Mouse (Mus musculus) forebrain, postnatal 0 days (tissue): ENCODE measurements around the gene Atp13a5. TPM values are rescaled to one million over a fixed set of nuclear protein-coding genes. Genes with fewer than 3 reads are reported as not detected.

Experiments used
- ATAC-seq: fragments of 200-750 bp; cut with Nextera tagmentation; 2 replicates; pipeline ENCODE4 v1.8.0; 2017; ENCODE audit warnings: mild to moderate bottlenecking, moderate library complexity
- DNase-seq: peaks from one replicate; pipeline ENCODE4 v3.0.0-alpha.2; 2015
- H3K27ac ChIP-seq: fragments of 300-500 bp; sonication (generic); 2 replicates; pipeline ENCODE4 v1.5.1; 2014; ENCODE audit warnings: low read depth, mild to moderate bottlenecking, antibody characterized with exemption, low read length, moderate library complexity, mixed read lengths
- H3K27me3 ChIP-seq: fragments of 300-500 bp; sonication (generic); 2 replicates; pipeline ENCODE4 v1.6.1; 2014; ENCODE audit warnings: mild to moderate bottlenecking, low read length, mixed read lengths; ENCODE audit not compliant: insufficient read depth
- H3K36me3 ChIP-seq: fragments of 300-500 bp; sonication (generic); 2 replicates; pipeline ENCODE4 v1.6.1; 2014; ENCODE audit warnings: mild to moderate bottlenecking, moderate library complexity; ENCODE audit not compliant: insufficient read depth
- H3K4me1 ChIP-seq: fragments of 300-500 bp; sonication (generic); 2 replicates; pipeline ENCODE4 v1.6.1; 2014; ENCODE audit warnings: antibody characterized with exemption; ENCODE audit not compliant: insufficient read depth
- H3K4me2 ChIP-seq: fragments of 300-500 bp; sonication (generic); 2 replicates; pipeline ENCODE4 v1.6.1; 2014; ENCODE audit warnings: low read depth, mild to moderate bottlenecking, moderate library complexity
- H3K4me3 ChIP-seq: fragments of 300-500 bp; sonication (generic); 2 replicates; pipeline ENCODE4 v1.5.1; 2014; ENCODE audit warnings: low read depth, low read length, mixed read lengths
- H3K9ac ChIP-seq: fragments of 300-500 bp; sonication (generic); 2 replicates; pipeline ENCODE4 v1.6.1; 2014; ENCODE audit warnings: mild to moderate bottlenecking
- H3K9me3 ChIP-seq: fragments of 300-500 bp; sonication (generic); 2 replicates; pipeline ENCODE4 v1.6.1; 2016; ENCODE audit warnings: low read length
- CTCF ChIP-seq: sonication (generic); IDR thresholded peaks from 2 replicates; pipeline ENCODE4 v1.5.1; 2016; ENCODE audit warnings: antibody characterized with exemption, control low read depth, low read depth
- whole genome bisulfite sequencing: fragments of 180-500 bp; shearing (Covaris S2); extraction: QIAGEN DNeasy Blood & Tissue Kit; methylation state at CpG from one replicate; pipeline ENCODE4 v1.1.7; 2014; 5-methylcytosine and 5-hydroxymethylcytosine counted together
- polyA plus RNA-seq: library from polyadenylated mRNA; unstranded; fragments of >200 nt; fragmentation: Nextera tagmentation; extraction: Ambion mirVana; gene quantifications from 2 replicates; pipeline ENCODE4 v1.2.1, GENCODE M21; 2015
- total RNA-seq: library from RNA; depleted of rRNA; stranded (reverse); fragments of >200 nt; gene quantifications from 2 replicates; pipeline ENCODE4 v1.2.3, GENCODE M21; 2014

Atp13a5 gene
- total and polyA plus RNA-seq, 2 experiments from 2014 or later: 3.3 to 5.3 TPM

DNA sequence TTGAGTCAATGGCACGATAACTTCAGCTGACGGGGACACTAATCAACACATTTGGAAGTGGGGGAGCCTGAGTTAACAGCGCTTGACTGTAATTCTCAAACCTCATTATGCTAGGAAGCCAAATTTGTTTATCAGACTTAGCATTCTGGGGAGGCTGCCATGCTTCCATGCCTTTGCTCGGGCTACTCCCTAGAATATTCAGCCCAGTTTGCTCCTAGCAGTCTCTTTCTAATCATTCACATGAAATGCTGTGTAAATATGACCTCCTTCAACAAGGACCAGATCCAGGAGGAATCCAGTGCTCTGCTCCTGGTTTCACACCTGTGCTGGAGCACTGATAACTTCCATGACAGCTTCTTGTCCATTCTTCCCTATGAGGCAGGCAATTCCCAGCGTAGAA is 47.6 kb downstream of the Atp13a5 start:
- no peak overlapping the region for H3K4me2 ChIP-seq
- peak overlapping the region; percentile 64 for H3K27ac ChIP-seq
- no peak overlapping the region for H3K9ac ChIP-seq
- H3K36me3 ChIP-seq: no peaks in the 10 kb centered on the region
- peaks cover 13% of the 10 kb centered on the region for H3K4me1 ChIP-seq
- DNase-seq (no peak), ATAC-seq (peak; percentile 63)
- H3K4me3 ChIP-seq: no peak overlapping the region
- H3K27me3 ChIP-seq: no peaks in the 10 kb centered on the region
- WGBS: 44% methylated on average over 5 of the region's 5 CpGs
- no peaks in the 10 kb centered on the region for H3K9me3 ChIP-seq
- no peak for TF ChIP-seq CTCF

DNA sequence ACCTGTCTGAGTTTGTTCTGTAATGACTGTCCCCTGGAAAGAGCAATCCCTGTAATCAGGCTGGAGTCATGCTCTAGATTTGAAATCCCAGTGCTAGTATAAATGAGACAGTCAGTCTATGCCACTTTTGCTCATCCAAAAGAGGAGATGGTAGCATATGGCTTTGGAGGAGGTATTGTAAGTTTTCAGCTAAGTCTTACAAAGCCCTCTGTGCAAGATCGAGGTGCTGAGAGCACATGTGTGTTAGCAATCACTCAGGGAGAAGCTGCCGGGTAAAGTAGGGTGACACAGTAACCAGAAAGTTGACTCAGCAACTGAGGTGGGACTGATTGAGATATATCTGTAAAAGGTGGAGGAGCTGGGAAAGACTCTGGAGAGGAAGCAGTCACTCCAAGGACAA is 49.3 kb downstream of the Atp13a5 start:
- TF ChIP-seq CTCF: no peak
- 88% methylated on average over 2 of the region's 2 CpGs for WGBS
- H3K36me3 ChIP-seq: no peaks in the 10 kb centered on the region
- H3K9ac ChIP-seq: no peak overlapping the region
- no peak overlapping the region for H3K27ac ChIP-seq
- H3K9me3 ChIP-seq: no peaks in the 10 kb centered on the region
- ATAC-seq: no peak
- no peak overlapping the region for H3K4me3 ChIP-seq
- no peak for DNase-seq
- no peaks in the 10 kb centered on the region for H3K27me3 ChIP-seq
- peaks cover 13% of the 10 kb centered on the region for H3K4me1 ChIP-seq
- no peak overlapping the region for H3K4me2 ChIP-seq

DNA sequence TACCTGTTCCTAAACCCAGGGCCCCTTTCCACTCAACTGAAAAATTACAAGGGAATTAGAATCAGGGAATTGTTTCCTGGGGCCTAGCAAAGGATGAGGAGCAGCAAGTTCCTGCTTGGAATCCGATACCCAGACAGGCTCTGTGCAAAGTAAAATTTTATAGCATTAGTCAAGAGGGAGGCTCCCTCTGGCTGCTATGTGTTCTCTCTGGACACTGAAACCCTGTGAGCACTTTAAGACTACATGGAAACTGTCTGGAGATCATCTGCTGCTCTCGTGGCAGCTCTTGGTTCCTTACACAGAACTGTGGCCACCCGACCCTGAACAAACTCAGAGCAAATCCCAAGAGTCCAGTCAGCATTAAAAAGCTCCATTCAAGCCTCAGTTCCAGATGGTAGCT is 50.6 kb downstream of the Atp13a5 start:
- H3K4me3 ChIP-seq: no peak overlapping the region
- WGBS: 71% methylated on average over 3 of the region's 3 CpGs
- no peaks in the 10 kb centered on the region for H3K27me3 ChIP-seq
- ATAC-seq (no peak), DNase-seq (no peak)
- no peaks in the 10 kb centered on the region for H3K36me3 ChIP-seq
- no peak for TF ChIP-seq CTCF
- H3K4me1 ChIP-seq: peaks cover 13% of the 10 kb centered on the region
- no peak overlapping the region for H3K9ac ChIP-seq
- H3K4me2 ChIP-seq: no peak overlapping the region
- H3K9me3 ChIP-seq: no peaks in the 10 kb centered on the region
- H3K27ac ChIP-seq: no peak overlapping the region

DNA sequence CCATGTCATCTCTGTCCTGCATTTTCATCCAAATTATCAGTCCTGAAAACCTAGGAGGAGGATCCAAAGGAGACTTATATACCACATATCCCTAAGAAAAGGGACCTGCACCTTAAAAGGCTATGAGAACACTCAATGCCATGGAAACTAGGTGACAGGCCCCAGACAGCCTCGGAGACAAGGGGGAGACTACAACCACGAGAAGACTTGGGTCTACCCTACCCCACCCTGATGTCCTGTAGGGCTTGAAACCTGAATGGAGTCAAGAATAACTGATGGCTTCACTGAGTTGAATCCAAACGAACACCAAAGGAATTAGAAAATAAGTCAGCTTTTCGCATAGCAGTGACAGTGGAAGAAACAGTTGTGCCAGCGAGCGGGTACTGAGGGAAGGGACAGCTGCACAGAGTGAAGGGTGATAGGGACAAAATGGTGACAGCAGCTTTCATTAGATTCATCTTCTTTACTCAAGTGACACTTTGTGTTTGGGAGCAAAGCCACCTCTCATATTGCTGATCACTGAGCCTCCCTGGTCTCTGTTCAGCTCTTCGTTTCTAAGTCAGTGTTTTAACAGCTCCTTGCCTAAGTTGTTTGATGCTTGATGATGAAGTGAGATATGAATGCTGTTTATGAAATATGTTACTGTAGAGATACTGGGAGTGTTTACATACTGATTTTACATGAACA is 53.2 kb downstream of the Atp13a5 start:
- Histone ChIP-seq H3K9ac (no peak overlapping the region), H3K4me3 (no peak overlapping the region), H3K9me3 (no peaks in the 10 kb centered on the region), H3K27ac (no peak overlapping the region), H3K4me1 (no peaks in the 10 kb centered on the region), H3K36me3 (no peaks in the 10 kb centered on the region), H3K4me2 (no peak overlapping the region), H3K27me3 (no peaks in the 10 kb centered on the region)
- DNase-seq (no peak), ATAC-seq (no peak)
- 82% methylated on average over 7 of the region's 7 CpGs for WGBS
- TF ChIP-seq CTCF: no peak

DNA sequence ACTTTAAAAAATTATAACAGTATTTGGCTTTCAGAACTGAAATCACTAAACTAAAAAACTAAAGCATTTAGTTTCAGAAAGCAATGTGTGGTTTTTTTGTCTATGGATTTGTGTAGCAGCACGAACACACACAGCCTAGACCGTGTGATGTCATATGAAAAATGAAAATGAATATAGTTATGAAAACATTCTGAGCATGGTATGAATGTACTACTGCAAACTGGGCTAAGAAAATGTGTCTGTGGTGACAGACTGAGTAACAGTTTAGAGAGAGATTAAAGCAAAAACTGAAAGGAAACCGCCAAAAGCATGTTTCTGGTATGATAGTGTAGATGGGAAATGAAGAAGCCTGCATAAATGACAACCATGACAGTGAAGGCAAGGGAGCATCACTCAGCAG is 57.8 kb downstream of the Atp13a5 start:
- WGBS: 69% methylated on average over 3 of the region's 3 CpGs
- TF ChIP-seq CTCF: no peak
- ATAC-seq: peak; percentile 69

DNA sequence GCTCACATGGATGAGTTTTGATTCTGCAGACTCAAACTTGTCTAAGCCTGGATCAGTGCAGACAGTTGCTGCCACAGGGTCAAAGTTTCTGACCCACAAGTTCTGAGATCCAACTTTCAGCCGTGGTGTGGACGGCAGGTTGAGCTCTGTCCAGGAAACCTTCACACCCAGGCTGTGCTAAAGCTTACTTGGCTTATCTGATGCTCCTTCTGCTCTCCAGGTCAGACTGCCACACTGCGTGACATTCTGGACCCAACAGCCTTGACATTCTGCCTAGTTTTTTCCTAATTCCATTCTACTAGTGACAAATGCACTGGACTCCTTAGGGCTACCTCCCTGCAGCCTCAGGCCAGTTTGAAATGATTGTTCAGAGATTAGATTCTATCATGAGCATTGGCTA is 63.1 kb downstream of the Atp13a5 start:
- Histone ChIP-seq H3K9me3 (no peaks in the 10 kb centered on the region), H3K4me2 (no peak overlapping the region), H3K9ac (no peak overlapping the region), H3K36me3 (no peaks in the 10 kb centered on the region), H3K27ac (no peak overlapping the region), H3K4me1 (no peaks in the 10 kb centered on the region), H3K27me3 (no peaks in the 10 kb centered on the region), H3K4me3 (no peak overlapping the region)
- ATAC-seq (no peak), DNase-seq (no peak)
- WGBS: 98% methylated on average over 3 of the region's 3 CpGs
- TF ChIP-seq CTCF: no peak

More for the DNA sequence above, 57.8 kb downstream of the Atp13a5 start:
- Histone ChIP-seq H3K4me1 (no peaks in the 10 kb centered on the region), H3K27ac (no peak overlapping the region), H3K9me3 (no peaks in the 10 kb centered on the region), H3K36me3 (no peaks in the 10 kb centered on the region), H3K27me3 (no peaks in the 10 kb centered on the region), H3K4me2 (no peak overlapping the region), H3K9ac (no peak overlapping the region), H3K4me3 (no peak overlapping the region)
- peak; percentile 12 for DNase-seq

DNA sequence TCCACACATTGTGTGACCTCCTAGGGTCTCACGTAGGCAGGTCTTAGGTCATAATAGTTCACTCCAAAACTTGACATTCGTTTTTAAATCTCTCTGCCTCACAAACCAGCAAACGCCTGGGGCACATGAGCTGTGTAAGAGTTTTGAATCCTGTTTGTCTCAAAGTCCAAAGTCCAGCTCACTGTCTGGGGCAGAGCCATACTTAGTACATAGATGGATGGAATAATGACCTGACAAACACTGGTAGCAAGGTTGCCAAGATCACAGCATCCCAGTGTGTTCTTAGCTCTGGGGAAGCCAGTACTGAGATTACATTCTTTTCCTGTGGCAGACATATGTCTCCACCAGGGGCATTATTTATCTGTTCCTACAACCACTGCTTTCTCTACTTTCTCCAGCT is 63.5 kb downstream of the Atp13a5 start:
- Histone ChIP-seq H3K27me3 (no peaks in the 10 kb centered on the region), H3K9me3 (no peaks in the 10 kb centered on the region), H3K9ac (no peak overlapping the region), H3K4me2 (no peak overlapping the region), H3K36me3 (no peaks in the 10 kb centered on the region), H3K4me3 (no peak overlapping the region), H3K4me1 (no peaks in the 10 kb centered on the region), H3K27ac (no peak overlapping the region)
- TF ChIP-seq CTCF: no peak
- no peak for DNase-seq
- ATAC-seq: no peak
- WGBS: 82% methylated on average over 3 of the region's 3 CpGs
